Mouse (Mus musculus): ENCODE measurements around the gene Tm4sf19.

The Tm4sf19 gene

GRCm38 (mm10) chr16:32389841-32390240 lies 10.5 kb upstream of the Tm4sf19 start:
- no peaks in the 10 kb centered on the region for H3K4me1 ChIP-seq (replicated peaks; ENCODE audit: low read depth, low read length)
- H3K36me3 ChIP-seq (ENCODE audit: insufficient read depth, low read length), result peaks cover 73% of the 10 kb centered on the region
- TF ChIP-seq NANOG (IDR thresholded peaks at IDR 0.05; ENCODE audit: borderline replicate concordance, low read length), result no peak
- H3K9me3 ChIP-seq (ENCODE audit: low read length), result no peaks in the 10 kb centered on the region
- no peak overlapping the region for H3K4me3 ChIP-seq (replicated peaks; ENCODE audit: low read length)
- no peaks in the 10 kb centered on the region for H3K27me3 ChIP-seq (ENCODE audit: insufficient read depth, low read length)

DNA sequence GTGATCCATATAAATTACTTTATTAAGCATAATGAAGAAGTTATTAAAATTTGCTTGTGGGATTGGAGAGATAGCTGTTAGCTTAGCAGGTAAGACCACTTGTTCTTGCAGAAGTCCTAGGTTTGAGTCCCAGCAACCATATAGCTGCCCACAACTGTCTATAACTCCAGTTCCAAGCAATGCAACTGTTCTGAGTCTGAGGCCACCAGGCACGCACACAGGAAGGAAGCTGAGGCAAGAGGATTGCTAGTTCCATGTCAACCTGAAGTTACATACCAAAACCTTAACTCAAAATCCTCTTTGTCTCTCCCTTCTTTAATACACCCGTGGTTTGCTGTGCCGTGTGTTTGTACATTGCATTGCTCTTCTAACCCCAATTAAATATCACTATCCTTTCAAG lies 9.4 kb upstream of the Tm4sf19 start:
- peaks cover 63% of the 10 kb centered on the region for H3K36me3 ChIP-seq (ENCODE audit: insufficient read depth, low read length)
- H3K9me3 ChIP-seq (ENCODE audit: low read length), result no peaks in the 10 kb centered on the region
- no peak for TF ChIP-seq CTCF (conservative IDR thresholded peaks at IDR 0.05; ENCODE audit: low read length)
- TF ChIP-seq NANOG (IDR thresholded peaks at IDR 0.05; ENCODE audit: borderline replicate concordance, low read length), result no peak
- no peak for TF ChIP-seq POU5F1 (IDR thresholded peaks at IDR 0.05; ENCODE audit: borderline replicate concordance, low read length)
- no peak overlapping the region for H3K4me3 ChIP-seq (replicated peaks; ENCODE audit: low read length)
- H3K4me1 ChIP-seq (replicated peaks; ENCODE audit: low read depth, low read length), result no peaks in the 10 kb centered on the region
- H3K27me3 ChIP-seq (ENCODE audit: insufficient read depth, low read length), result no peaks in the 10 kb centered on the region

GRCm38 (mm10) chr16:32395679-32396540 lies 4.4 kb upstream of the Tm4sf19 start:
- Histone ChIP-seq H3K4me1 (replicated peaks; ENCODE audit: low read depth, low read length) (no peaks in the 10 kb centered on the region), H3K9me3 (ENCODE audit: low read length) (no peaks in the 10 kb centered on the region), H3K27me3 (ENCODE audit: insufficient read depth, low read length) (no peaks in the 10 kb centered on the region), H3K4me3 (replicated peaks; ENCODE audit: low read length) (no peak overlapping the region), H3K36me3 (ENCODE audit: insufficient read depth, low read length) (peaks cover 26% of the 10 kb centered on the region)
- TF ChIP-seq CTCF (conservative IDR thresholded peaks at IDR 0.05; ENCODE audit: low read length) (no peak), NANOG (IDR thresholded peaks at IDR 0.05; ENCODE audit: borderline replicate concordance, low read length) (no peak)

DNA sequence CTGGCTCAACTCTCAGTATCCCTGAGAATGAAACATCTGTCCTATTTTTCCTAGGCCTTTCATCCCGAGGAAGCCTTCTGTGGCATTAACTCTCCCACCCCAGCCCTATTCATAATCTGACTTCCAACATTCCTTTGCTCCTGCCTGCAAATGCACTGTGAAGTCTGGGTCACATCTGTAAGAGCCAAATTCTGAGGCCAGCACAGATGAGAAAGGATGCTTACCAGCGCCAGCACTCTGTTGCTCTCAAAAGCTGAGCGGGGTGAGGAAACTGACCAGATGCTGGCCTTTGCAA lies 3.8 kb upstream of the Tm4sf19 start:
- no peak for TF ChIP-seq NANOG (IDR thresholded peaks at IDR 0.05; ENCODE audit: borderline replicate concordance, low read length)
- no peak for TF ChIP-seq POU5F1 (IDR thresholded peaks at IDR 0.05; ENCODE audit: borderline replicate concordance, low read length)
- no peak for TF ChIP-seq CTCF (conservative IDR thresholded peaks at IDR 0.05; ENCODE audit: low read length)
- Histone ChIP-seq H3K9me3 (ENCODE audit: low read length) (no peaks in the 10 kb centered on the region), H3K27me3 (ENCODE audit: insufficient read depth, low read length) (no peaks in the 10 kb centered on the region)

DNA sequence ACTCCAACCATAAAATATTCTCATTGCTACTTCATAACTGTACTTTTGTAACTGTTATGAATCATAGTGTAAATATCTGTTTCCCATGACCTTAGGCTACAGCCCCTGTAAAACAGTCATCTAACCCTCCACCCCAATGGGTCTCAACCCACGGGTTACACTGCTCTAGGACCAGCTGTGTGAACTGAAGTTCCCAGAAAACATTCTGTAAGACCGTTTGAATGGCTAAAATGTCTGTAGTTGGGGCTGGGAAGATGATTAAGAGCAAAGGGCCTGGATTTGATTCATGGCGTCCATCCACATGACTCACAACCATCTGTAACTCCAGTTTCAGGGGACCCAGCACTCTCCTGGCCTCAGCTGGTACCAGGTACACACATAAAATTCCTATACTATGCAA lies 2.1 kb upstream of the Tm4sf19 start:
- no peak overlapping the region for H3K4me3 ChIP-seq (replicated peaks; ENCODE audit: low read length)
- peaks cover 4% of the 10 kb centered on the region for H3K36me3 ChIP-seq (ENCODE audit: insufficient read depth, low read length)
- no peaks in the 10 kb centered on the region for H3K27me3 ChIP-seq (ENCODE audit: insufficient read depth, low read length)
- no peaks in the 10 kb centered on the region; the same call in 1 of the 2 replicates for H3K4me1 ChIP-seq (replicated peaks; ENCODE audit: low read depth, low read length)
- TF ChIP-seq CTCF (conservative IDR thresholded peaks at IDR 0.05; ENCODE audit: low read length), result no peak
- no peak for TF ChIP-seq NANOG (IDR thresholded peaks at IDR 0.05; ENCODE audit: borderline replicate concordance, low read length)
- no peak for TF ChIP-seq POU5F1 (IDR thresholded peaks at IDR 0.05; ENCODE audit: borderline replicate concordance, low read length)
- no peaks in the 10 kb centered on the region for H3K9me3 ChIP-seq (ENCODE audit: low read length)

More for the DNA sequence above, 3.8 kb upstream of the Tm4sf19 start:
- H3K4me3 ChIP-seq (replicated peaks; ENCODE audit: low read length), result no peak overlapping the region
- peaks cover 21% of the 10 kb centered on the region for H3K36me3 ChIP-seq (ENCODE audit: insufficient read depth, low read length)
- no peaks in the 10 kb centered on the region for H3K4me1 ChIP-seq (replicated peaks; ENCODE audit: low read depth, low read length)

GRCm38 (mm10) chr16:32401335-32401965 lies 1.1 kb downstream of the Tm4sf19 start:
- H3K27me3 ChIP-seq (ENCODE audit: insufficient read depth, low read length), result no peaks in the 10 kb centered on the region
- peaks cover 14% of the 10 kb centered on the region for H3K4me1 ChIP-seq (replicated peaks; ENCODE audit: low read depth, low read length)
- H3K9me3 ChIP-seq (ENCODE audit: low read length), result no peaks in the 10 kb centered on the region
- TF ChIP-seq NANOG (IDR thresholded peaks at IDR 0.05; ENCODE audit: borderline replicate concordance, low read length) (no peak), POU5F1 (IDR thresholded peaks at IDR 0.05; ENCODE audit: borderline replicate concordance, low read length) (no peak)
- H3K36me3 ChIP-seq (ENCODE audit: insufficient read depth, low read length), result no peaks in the 10 kb centered on the region
- no peak overlapping the region for H3K4me3 ChIP-seq (replicated peaks; ENCODE audit: low read length)

DNA sequence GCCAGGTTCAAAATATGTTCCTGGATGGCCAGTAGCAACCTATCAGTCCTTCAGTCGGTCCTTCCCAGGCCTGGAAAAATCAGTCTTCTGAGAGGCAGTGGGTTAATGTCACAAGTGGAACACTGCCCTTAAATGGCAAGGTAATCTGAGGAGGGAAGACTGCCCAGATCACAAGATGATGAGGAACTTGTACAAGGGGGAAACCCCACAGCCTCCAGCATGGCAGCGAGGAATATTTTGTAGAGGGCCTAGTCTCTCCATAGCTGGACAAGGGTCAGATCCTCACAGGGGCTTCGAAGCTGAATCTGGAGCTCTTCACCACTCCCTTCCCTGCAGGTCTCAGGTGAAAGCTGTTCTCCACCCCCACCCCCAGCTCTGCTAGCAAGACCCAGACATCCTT lies 2.5 kb downstream of the Tm4sf19 start:
- TF ChIP-seq NANOG (IDR thresholded peaks at IDR 0.05; ENCODE audit: borderline replicate concordance, low read length), result no peak
- no peak for TF ChIP-seq POU5F1 (IDR thresholded peaks at IDR 0.05; ENCODE audit: borderline replicate concordance, low read length)
- no peak for TF ChIP-seq CTCF (conservative IDR thresholded peaks at IDR 0.05; ENCODE audit: low read length)
- no peaks in the 10 kb centered on the region for H3K9me3 ChIP-seq (ENCODE audit: low read length)
- H3K36me3 ChIP-seq (ENCODE audit: insufficient read depth, low read length), result no peaks in the 10 kb centered on the region
- no peak overlapping the region for H3K4me3 ChIP-seq (replicated peaks; ENCODE audit: low read length)
- H3K4me1 ChIP-seq (replicated peaks; ENCODE audit: low read depth, low read length), result peaks cover 14% of the 10 kb centered on the region
- no peaks in the 10 kb centered on the region for H3K27me3 ChIP-seq (ENCODE audit: insufficient read depth, low read length)

GRCm38 (mm10) chr16:32405716-32406115 lies 5.4 kb downstream of the Tm4sf19 start:
- TF ChIP-seq POU5F1 (IDR thresholded peaks at IDR 0.05; ENCODE audit: borderline replicate concordance, low read length), result no peak
- no peak for TF ChIP-seq NANOG (IDR thresholded peaks at IDR 0.05; ENCODE audit: borderline replicate concordance, low read length)
- no peak for TF ChIP-seq CTCF (conservative IDR thresholded peaks at IDR 0.05; ENCODE audit: low read length)

More at GRCm38 (mm10) chr16:32405716-32406115, 5.4 kb downstream of the Tm4sf19 start:
- Histone ChIP-seq H3K4me3 (replicated peaks; ENCODE audit: low read length) (no peak overlapping the region), H3K9me3 (ENCODE audit: low read length) (no peaks in the 10 kb centered on the region; the same call in 1 of the 2 replicates), H3K36me3 (ENCODE audit: insufficient read depth, low read length) (no peaks in the 10 kb centered on the region), H3K27me3 (ENCODE audit: insufficient read depth, low read length) (no peaks in the 10 kb centered on the region), H3K4me1 (replicated peaks; ENCODE audit: low read depth, low read length) (peaks cover 14% of the 10 kb centered on the region)

All from E14TG2a.4 (cell line).